Mouse (Mus musculus): ENCODE measurements around the gene Lsm12. TPM values are rescaled to one million over a fixed set of nuclear protein-coding genes. Genes with fewer than 3 reads are reported as not detected.
A peak's percentile ranks its signal among the peaks of the same experiment; 100 is the strongest.

Lsm12 gene
- polyA plus RNA-seq, 1 experiment from 2014 or later, result 80.9 TPM

- Histone ChIP-seq H3K9ac (replicated peaks; ENCODE audit: low read length) (peak overlapping the region; percentile 27; the same call in 1 of the 2 replicates), H3K4me3 (replicated peaks; ENCODE audit: low read depth, low read length) (no peak overlapping the region), H3K27me3 (ENCODE audit: control insufficient read depth, insufficient read depth, low read length) (no peaks in the 10 kb centered on the region), H3K9me3 (ENCODE audit: control insufficient read depth, low read length) (no peaks in the 10 kb centered on the region), H3K4me1 (ENCODE audit: control insufficient read depth, insufficient read depth, low read length) (peaks cover 46% of the 10 kb centered on the region), H3K4me2 (ENCODE audit: low read length) (peak overlapping the region; percentile 40), H3K36me3 (ENCODE audit: control insufficient read depth, insufficient read depth, low read length) (peaks cover 26% of the 10 kb centered on the region), H3K27ac (replicated peaks; ENCODE audit: low read depth, low read length) (no peak overlapping the region)
- WGBS, result 69% methylated on average over 5 of the region's 5 CpGs
- ATAC-seq (ENCODE audit: low FRiP score, low TSS enrichment), result no peak
- no peak for DNase-seq
These were observed 40.1 kb upstream of the Lsm12 start for GRCm38 (mm10) chr11:102225221-102225620.

DNA sequence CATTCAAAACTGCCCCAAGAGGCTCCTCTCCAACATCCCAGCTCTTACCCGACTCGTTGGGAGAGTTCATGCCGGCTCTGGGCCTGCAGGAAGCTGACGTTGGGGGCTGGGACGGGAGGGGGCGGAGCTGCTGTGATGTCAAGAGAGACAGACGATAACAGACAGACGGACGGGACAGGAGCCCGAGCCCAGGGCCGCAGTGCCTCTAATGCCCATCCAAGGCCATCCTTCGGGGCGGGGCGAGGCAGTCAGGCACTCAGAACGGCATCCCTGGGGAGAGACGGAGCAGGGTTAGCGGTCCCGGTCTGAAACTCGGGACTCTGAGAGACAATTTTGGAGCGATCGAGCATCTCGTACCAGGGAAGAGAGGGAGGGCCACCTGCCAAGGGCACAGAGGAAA is 39.6 kb upstream of the Lsm12 start:
- Histone ChIP-seq H3K4me1 (ENCODE audit: control insufficient read depth, insufficient read depth, low read length) (peaks cover 49% of the 10 kb centered on the region), H3K4me3 (replicated peaks; ENCODE audit: low read depth, low read length) (no peak overlapping the region; the same call in 1 of the 2 replicates)
- WGBS, result 6% methylated on average over 22 of the region's 22 CpGs

GRCm38 (mm10) chr11:102223166-102223565 is 38.1 kb upstream of the Lsm12 start:
- ATAC-seq (ENCODE audit: low FRiP score, low TSS enrichment) (no peak), DNase-seq (peak; percentile 78)
- Histone ChIP-seq H3K4me1 (ENCODE audit: control insufficient read depth, insufficient read depth, low read length) (peaks cover 58% of the 10 kb centered on the region), H3K27ac (replicated peaks; ENCODE audit: low read depth, low read length) (no peak overlapping the region), H3K4me3 (replicated peaks; ENCODE audit: low read depth, low read length) (no peak overlapping the region), H3K36me3 (ENCODE audit: control insufficient read depth, insufficient read depth, low read length) (peaks cover 30% of the 10 kb centered on the region), H3K9me3 (ENCODE audit: control insufficient read depth, low read length) (no peaks in the 10 kb centered on the region), H3K27me3 (ENCODE audit: control insufficient read depth, insufficient read depth, low read length) (no peaks in the 10 kb centered on the region), H3K9ac (replicated peaks; ENCODE audit: low read length) (no peak overlapping the region; the same call in 1 of the 2 replicates), H3K4me2 (ENCODE audit: low read length) (no peak overlapping the region)
- 50% methylated on average over 6 of the region's 6 CpGs for WGBS

More for the DNA sequence above, 39.6 kb upstream of the Lsm12 start:
- ATAC-seq (ENCODE audit: low FRiP score, low TSS enrichment) (no peak), DNase-seq (no peak)
- peak overlapping the region; percentile 40 for H3K4me2 ChIP-seq (ENCODE audit: low read length)
- H3K36me3 ChIP-seq (ENCODE audit: control insufficient read depth, insufficient read depth, low read length), result peaks cover 26% of the 10 kb centered on the region
- H3K9me3 ChIP-seq (ENCODE audit: control insufficient read depth, low read length), result no peaks in the 10 kb centered on the region
- peak overlapping the region; percentile 27; the same call in 1 of the 2 replicates for H3K9ac ChIP-seq (replicated peaks; ENCODE audit: low read length)
- no peak overlapping the region for H3K27ac ChIP-seq (replicated peaks; ENCODE audit: low read depth, low read length)
- H3K27me3 ChIP-seq (ENCODE audit: control insufficient read depth, insufficient read depth, low read length), result no peaks in the 10 kb centered on the region

- no peak overlapping the region for H3K4me3 ChIP-seq (replicated peaks; ENCODE audit: low read depth, low read length)
- H3K36me3 ChIP-seq (ENCODE audit: control insufficient read depth, insufficient read depth, low read length), result peaks cover 40% of the 10 kb centered on the region
- H3K27ac ChIP-seq (replicated peaks; ENCODE audit: low read depth, low read length), result no peak overlapping the region
- ATAC-seq (ENCODE audit: low FRiP score, low TSS enrichment) (no peak), DNase-seq (no peak)
- no peaks in the 10 kb centered on the region for H3K9me3 ChIP-seq (ENCODE audit: control insufficient read depth, low read length)
- no peak overlapping the region for H3K4me2 ChIP-seq (ENCODE audit: low read length)
- WGBS, result 77% methylated on average over 8 of the region's 8 CpGs
- H3K4me1 ChIP-seq (ENCODE audit: control insufficient read depth, insufficient read depth, low read length), result peaks cover 58% of the 10 kb centered on the region
- no peak overlapping the region for H3K9ac ChIP-seq (replicated peaks; ENCODE audit: low read length)
- H3K27me3 ChIP-seq (ENCODE audit: control insufficient read depth, insufficient read depth, low read length), result no peaks in the 10 kb centered on the region
These were observed 36.9 kb upstream of the Lsm12 start for GRCm38 (mm10) chr11:102221954-102222351.

DNA sequence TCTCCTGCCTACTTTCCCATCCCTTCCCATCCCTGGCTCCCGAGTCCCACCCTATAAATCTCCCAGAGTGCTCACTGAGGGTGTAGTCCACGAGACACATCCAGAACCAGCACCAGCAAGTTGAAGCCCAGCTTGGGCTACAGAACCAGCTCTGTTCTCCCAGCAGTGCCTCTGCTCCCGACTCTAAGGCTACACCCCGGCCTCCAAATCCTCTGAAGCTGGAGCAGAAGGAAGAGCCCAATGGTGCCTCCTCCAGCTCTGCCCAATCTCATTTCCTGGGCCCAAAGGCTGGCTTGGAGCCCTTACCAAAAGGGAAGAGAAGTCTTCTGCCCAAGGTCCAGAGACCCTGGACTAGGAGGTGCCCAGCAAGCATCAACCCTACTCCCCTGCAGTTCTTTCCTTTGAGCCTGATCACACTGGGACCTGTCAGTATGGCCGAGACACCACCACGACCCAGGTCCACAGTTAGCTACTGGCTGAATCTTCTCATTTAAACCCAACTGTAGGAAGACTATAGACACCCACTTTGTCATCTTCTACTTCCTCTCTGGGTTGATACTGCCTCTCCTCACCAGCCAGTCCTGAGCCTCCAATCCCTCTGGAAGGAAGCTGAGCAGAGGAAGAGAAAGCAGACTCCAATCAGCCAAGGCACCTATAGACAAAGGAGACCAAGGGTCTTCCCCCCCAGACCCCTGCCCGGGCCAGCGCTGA is 36.3 kb upstream of the Lsm12 start:
- Histone ChIP-seq H3K9me3 (ENCODE audit: control insufficient read depth, low read length) (no peaks in the 10 kb centered on the region), H3K9ac (replicated peaks; ENCODE audit: low read length) (no peak overlapping the region), H3K36me3 (ENCODE audit: control insufficient read depth, insufficient read depth, low read length) (peaks cover 42% of the 10 kb centered on the region), H3K4me1 (ENCODE audit: control insufficient read depth, insufficient read depth, low read length) (peaks cover 57% of the 10 kb centered on the region), H3K27me3 (ENCODE audit: control insufficient read depth, insufficient read depth, low read length) (no peaks in the 10 kb centered on the region), H3K27ac (replicated peaks; ENCODE audit: low read depth, low read length) (no peak overlapping the region), H3K4me3 (replicated peaks; ENCODE audit: low read depth, low read length) (no peak overlapping the region), H3K4me2 (ENCODE audit: low read length) (no peak overlapping the region)
- no peak for ATAC-seq (ENCODE audit: low FRiP score, low TSS enrichment)
- no peak for DNase-seq
- 88% methylated on average over 8 of the region's 8 CpGs for WGBS

- Histone ChIP-seq H3K4me3 (replicated peaks; ENCODE audit: low read depth, low read length) (no peak overlapping the region), H3K27ac (replicated peaks; ENCODE audit: low read depth, low read length) (no peak overlapping the region), H3K27me3 (ENCODE audit: control insufficient read depth, insufficient read depth, low read length) (no peaks in the 10 kb centered on the region), H3K36me3 (ENCODE audit: control insufficient read depth, insufficient read depth, low read length) (peaks cover 47% of the 10 kb centered on the region), H3K9me3 (ENCODE audit: control insufficient read depth, low read length) (no peaks in the 10 kb centered on the region), H3K4me1 (ENCODE audit: control insufficient read depth, insufficient read depth, low read length) (peaks cover 55% of the 10 kb centered on the region), H3K4me2 (ENCODE audit: low read length) (no peak overlapping the region), H3K9ac (replicated peaks; ENCODE audit: low read length) (no peak overlapping the region)
- no peak for ATAC-seq (ENCODE audit: low FRiP score, low TSS enrichment)
- WGBS, result 72% methylated on average over 6 of the region's 6 CpGs
- no peak for DNase-seq
These were observed 35.4 kb upstream of the Lsm12 start for GRCm38 (mm10) chr11:102220451-102220850.

DNA sequence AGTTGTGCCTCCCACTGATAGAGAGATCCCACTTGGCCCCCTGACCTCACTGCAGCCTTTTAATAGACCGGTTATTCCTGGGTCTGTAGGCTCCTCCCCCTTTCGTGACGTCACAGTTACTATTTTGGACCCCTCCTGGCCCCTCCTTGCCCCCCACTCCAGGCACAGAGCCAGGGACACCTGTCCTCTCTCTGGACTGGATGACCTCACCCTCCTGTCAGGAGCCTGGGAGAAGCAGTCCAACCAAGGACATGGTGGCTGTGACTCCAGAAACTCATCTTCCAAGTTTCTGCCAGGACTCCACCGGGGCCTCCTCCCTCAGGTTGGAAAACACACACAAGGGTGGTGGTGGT is 34.9 kb upstream of the Lsm12 start:
- H3K4me1 ChIP-seq (ENCODE audit: control insufficient read depth, insufficient read depth, low read length), result peaks cover 52% of the 10 kb centered on the region
- DNase-seq (no peak), ATAC-seq (ENCODE audit: low FRiP score, low TSS enrichment) (no peak)
- peaks cover 47% of the 10 kb centered on the region for H3K36me3 ChIP-seq (ENCODE audit: control insufficient read depth, insufficient read depth, low read length)
- WGBS, result 75% methylated on average over 4 of the region's 4 CpGs
- no peak overlapping the region for H3K9ac ChIP-seq (replicated peaks; ENCODE audit: low read length)
- H3K27me3 ChIP-seq (ENCODE audit: control insufficient read depth, insufficient read depth, low read length), result no peaks in the 10 kb centered on the region
- no peaks in the 10 kb centered on the region for H3K9me3 ChIP-seq (ENCODE audit: control insufficient read depth, low read length)
- H3K4me2 ChIP-seq (ENCODE audit: low read length), result no peak overlapping the region
- no peak overlapping the region for H3K27ac ChIP-seq (replicated peaks; ENCODE audit: low read depth, low read length)
- no peak overlapping the region for H3K4me3 ChIP-seq (replicated peaks; ENCODE audit: low read depth, low read length)

DNA sequence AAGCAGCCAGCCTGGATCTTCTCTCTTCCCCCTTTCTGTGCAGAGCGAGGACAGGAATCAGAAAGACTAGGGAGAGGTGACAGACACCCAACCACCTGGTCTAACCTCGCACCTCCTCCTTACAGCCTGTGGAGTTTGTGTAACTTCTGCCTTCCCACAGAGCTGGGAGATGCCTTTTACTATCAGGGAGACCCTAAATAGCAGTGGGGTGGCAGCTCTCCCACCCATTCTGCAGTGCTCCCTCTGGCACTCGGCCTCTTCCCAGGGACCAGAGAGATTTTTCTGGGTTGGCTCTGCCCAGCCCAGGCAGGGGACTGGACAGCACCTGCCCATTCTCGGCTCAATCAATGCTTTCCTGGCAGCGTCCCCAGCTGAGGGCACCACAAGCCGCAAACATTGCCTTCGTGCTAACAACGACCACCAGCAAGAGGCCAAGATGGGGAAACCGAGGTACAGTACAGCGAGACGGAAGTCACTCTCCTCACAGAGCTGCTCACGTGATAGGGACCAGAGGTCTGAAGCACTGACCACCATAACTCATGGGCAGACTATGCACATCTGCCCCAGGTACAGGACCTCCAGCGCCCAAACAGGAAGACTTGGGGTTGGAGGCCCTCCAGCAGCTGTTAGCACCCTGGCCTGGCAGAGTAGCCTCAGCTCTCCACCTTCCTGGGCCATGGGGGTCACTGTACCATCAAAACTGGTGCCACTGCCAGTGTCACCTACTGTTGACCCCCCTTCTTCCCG is 34.3 kb upstream of the Lsm12 start:
- Histone ChIP-seq H3K36me3 (ENCODE audit: control insufficient read depth, insufficient read depth, low read length) (peaks cover 46% of the 10 kb centered on the region), H3K9me3 (ENCODE audit: control insufficient read depth, low read length) (no peaks in the 10 kb centered on the region), H3K27me3 (ENCODE audit: control insufficient read depth, insufficient read depth, low read length) (no peaks in the 10 kb centered on the region), H3K9ac (replicated peaks; ENCODE audit: low read length) (0 out of 2 replicates have a peak overlapping the region, but pooled peaks have one; percentile 29), H3K4me1 (ENCODE audit: control insufficient read depth, insufficient read depth, low read length) (peaks cover 50% of the 10 kb centered on the region), H3K27ac (replicated peaks; ENCODE audit: low read depth, low read length) (peak overlapping the region; percentile 73), H3K4me3 (replicated peaks; ENCODE audit: low read depth, low read length) (no peak overlapping the region), H3K4me2 (ENCODE audit: low read length) (peak overlapping the region; percentile 39)
- no peak for DNase-seq
- ATAC-seq (ENCODE audit: low FRiP score, low TSS enrichment), result no peak
- WGBS, result 74% methylated on average over 14 of the region's 14 CpGs

Data from midbrain, embryonic 14.5 days (tissue).